Mouse (Mus musculus) forebrain, postnatal 0 days (tissue): ENCODE results near the gene Vangl2. TPM values are rescaled to one million over a fixed set of nuclear protein-coding genes. Genes with fewer than 3 reads are reported as not detected.
A peak's percentile ranks its signal among the peaks of the same experiment; 100 is the strongest.

Experiments used
- ATAC-seq: fragments of 200-750 bp; cut with Nextera tagmentation; 2 replicates; pipeline ENCODE4 v1.8.0; 2017; ENCODE audit warnings: mild to moderate bottlenecking, moderate library complexity
- DNase-seq: peaks from one replicate; pipeline ENCODE4 v3.0.0-alpha.2; 2015
- H3K27ac ChIP-seq: fragments of 300-500 bp; sonication (generic); 2 replicates; pipeline ENCODE4 v1.5.1; 2014; ENCODE audit warnings: low read depth, mild to moderate bottlenecking, antibody characterized with exemption, low read length, moderate library complexity, mixed read lengths
- H3K27me3 ChIP-seq: fragments of 300-500 bp; sonication (generic); 2 replicates; pipeline ENCODE4 v1.6.1; 2014; ENCODE audit warnings: mild to moderate bottlenecking, low read length, mixed read lengths; ENCODE audit not compliant: insufficient read depth
- H3K36me3 ChIP-seq: fragments of 300-500 bp; sonication (generic); 2 replicates; pipeline ENCODE4 v1.6.1; 2014; ENCODE audit warnings: mild to moderate bottlenecking, moderate library complexity; ENCODE audit not compliant: insufficient read depth
- H3K4me1 ChIP-seq: fragments of 300-500 bp; sonication (generic); 2 replicates; pipeline ENCODE4 v1.6.1; 2014; ENCODE audit warnings: antibody characterized with exemption; ENCODE audit not compliant: insufficient read depth
- H3K4me2 ChIP-seq: fragments of 300-500 bp; sonication (generic); 2 replicates; pipeline ENCODE4 v1.6.1; 2014; ENCODE audit warnings: low read depth, mild to moderate bottlenecking, moderate library complexity
- H3K4me3 ChIP-seq: fragments of 300-500 bp; sonication (generic); 2 replicates; pipeline ENCODE4 v1.5.1; 2014; ENCODE audit warnings: low read depth, low read length, mixed read lengths
- H3K9ac ChIP-seq: fragments of 300-500 bp; sonication (generic); 2 replicates; pipeline ENCODE4 v1.6.1; 2014; ENCODE audit warnings: mild to moderate bottlenecking
- H3K9me3 ChIP-seq: fragments of 300-500 bp; sonication (generic); 2 replicates; pipeline ENCODE4 v1.6.1; 2016; ENCODE audit warnings: low read length
- CTCF ChIP-seq: sonication (generic); IDR thresholded peaks from 2 replicates; pipeline ENCODE4 v1.5.1; 2016; ENCODE audit warnings: antibody characterized with exemption, control low read depth, low read depth
- WGBS: fragments of 180-500 bp; shearing (Covaris S2); extraction: QIAGEN DNeasy Blood & Tissue Kit; methylation state at CpG from one replicate; pipeline ENCODE4 v1.1.7; 2014; 5-methylcytosine and 5-hydroxymethylcytosine counted together
- polyA plus RNA-seq: library from polyadenylated mRNA; unstranded; fragments of >200 nt; fragmentation: Nextera tagmentation; extraction: Ambion mirVana; gene quantifications from 2 replicates; pipeline ENCODE4 v1.2.1, GENCODE M21; 2015
- total RNA-seq: library from RNA; depleted of rRNA; stranded (reverse); fragments of >200 nt; gene quantifications from 2 replicates; pipeline ENCODE4 v1.2.3, GENCODE M21; 2014; rRNA removed

Gene Vangl2
- total RNA-seq = 47.2 and 63.4 TPM in 2 replicates
- 35.3 and 37.3 TPM in 2 replicates for polyA plus RNA-seq

GRCm38 (mm10) chr1:172028394-172029275, at the start of gene Vangl2:
Gene Vangl2 (minus strand): TSS chr1:172028444.
- H3K4me3 ChIP-seq = peak within 1 kb of the TSS; percentile 97
- peaks cover 31% of the 10 kb centered on the region for H3K4me1 ChIP-seq
- peak within 1 kb of the TSS; percentile 73 for H3K4me2 ChIP-seq
- H3K27ac ChIP-seq = peak within 1 kb of the TSS; percentile 97
- DNase-seq (no peak), ATAC-seq (no peak)
- TF ChIP-seq CTCF = no peak
- no peaks in the 10 kb centered on the region for H3K27me3 ChIP-seq
- WGBS = 16% methylated on average over 21 of the region's 21 CpGs
- H3K9me3 ChIP-seq = no peaks in the 10 kb centered on the region
- H3K9ac ChIP-seq = peak within 1 kb of the TSS; percentile 98
- no peaks in the 10 kb centered on the region for H3K36me3 ChIP-seq

GRCm38 (mm10) chr1:172077981-172078380, 49.7 kb upstream of the Vangl2 start:
- no peak for DNase-seq
- Histone ChIP-seq H3K4me2 (no peak overlapping the region), H3K4me1 (no peaks in the 10 kb centered on the region), H3K27ac (no peak overlapping the region), H3K27me3 (no peaks in the 10 kb centered on the region), H3K9ac (no peak overlapping the region), H3K9me3 (no peaks in the 10 kb centered on the region), H3K4me3 (no peak overlapping the region), H3K36me3 (peaks cover 40% of the 10 kb centered on the region)
- WGBS = 80% methylated on average over 5 of the region's 5 CpGs
- no peak for TF ChIP-seq CTCF
- ATAC-seq = no peak

GRCm38 (mm10) chr1:172072604-172073003, 44.4 kb upstream of the Vangl2 start:
- Histone ChIP-seq H3K4me2 (no peak overlapping the region), H3K27ac (no peak overlapping the region), H3K9me3 (no peaks in the 10 kb centered on the region), H3K36me3 (peaks cover 79% of the 10 kb centered on the region), H3K27me3 (no peaks in the 10 kb centered on the region), H3K4me3 (no peak overlapping the region), H3K9ac (no peak overlapping the region), H3K4me1 (no peaks in the 10 kb centered on the region)
- DNase-seq (no peak), ATAC-seq (no peak)
- 97% methylated on average over 7 of the region's 7 CpGs for WGBS
- no peak for TF ChIP-seq CTCF

GRCm38 (mm10) chr1:172071556-172071955, 43.3 kb upstream of the Vangl2 start:
- H3K4me2 ChIP-seq = no peak overlapping the region
- no peak for TF ChIP-seq CTCF
- H3K27ac ChIP-seq = no peak overlapping the region
- no peaks in the 10 kb centered on the region for H3K4me1 ChIP-seq
- H3K4me3 ChIP-seq = no peak overlapping the region
- no peak overlapping the region for H3K9ac ChIP-seq
- no peaks in the 10 kb centered on the region for H3K27me3 ChIP-seq
- peak; percentile 27 for DNase-seq
- H3K9me3 ChIP-seq = no peaks in the 10 kb centered on the region
- peak; percentile 86 for ATAC-seq
- H3K36me3 ChIP-seq = peaks cover 89% of the 10 kb centered on the region
- 56% methylated on average over 4 of the region's 4 CpGs for WGBS

GRCm38 (mm10) chr1:172070227-172070626, 42.0 kb upstream of the Vangl2 start:
- no peak overlapping the region for H3K4me3 ChIP-seq
- whole genome bisulfite sequencing = 84% methylated on average over 6 of the region's 6 CpGs
- DNase-seq (no peak), ATAC-seq (no peak)
- no peaks in the 10 kb centered on the region for H3K9me3 ChIP-seq
- no peak overlapping the region for H3K9ac ChIP-seq
- H3K27me3 ChIP-seq = no peaks in the 10 kb centered on the region
- TF ChIP-seq CTCF = no peak
- no peak overlapping the region for H3K27ac ChIP-seq
- no peak overlapping the region for H3K4me2 ChIP-seq
- H3K36me3 ChIP-seq = peaks cover 95% of the 10 kb centered on the region
- no peaks in the 10 kb centered on the region for H3K4me1 ChIP-seq

GRCm38 (mm10) chr1:172064613-172065141, 36.4 kb upstream of the Vangl2 start:
- Histone ChIP-seq H3K4me1 (no peaks in the 10 kb centered on the region), H3K4me3 (no peak overlapping the region), H3K27ac (no peak overlapping the region), H3K9ac (no peak overlapping the region), H3K4me2 (no peak overlapping the region), H3K9me3 (no peaks in the 10 kb centered on the region), H3K27me3 (no peaks in the 10 kb centered on the region), H3K36me3 (peaks cover 54% of the 10 kb centered on the region)
- ATAC-seq = peak; percentile 87
- TF ChIP-seq CTCF = 0 out of 2 replicates have a peak, but pooled peaks have one; percentile 10
- WGBS = 53% methylated on average over 13 of the region's 13 CpGs
- peak; percentile 43 for DNase-seq

GRCm38 (mm10) chr1:172063291-172064023, 35.2 kb upstream of the Vangl2 start:
- Histone ChIP-seq H3K4me2 (no peak overlapping the region), H3K4me3 (no peak overlapping the region), H3K9ac (no peak overlapping the region), H3K4me1 (no peaks in the 10 kb centered on the region), H3K9me3 (no peaks in the 10 kb centered on the region), H3K27me3 (no peaks in the 10 kb centered on the region), H3K36me3 (peaks cover 42% of the 10 kb centered on the region), H3K27ac (no peak overlapping the region)
- WGBS = 74% methylated on average over 4 of the region's 4 CpGs
- ATAC-seq (no peak), DNase-seq (no peak)
- TF ChIP-seq CTCF = no peak
